Mouse (Mus musculus): ENCODE results near the gene Gucy2g. TPM values are rescaled to one million over a fixed set of nuclear protein-coding genes. Genes with fewer than 3 reads are reported as not detected.

Gene Gucy2g
- total and polyA plus RNA-seq, 3 experiments: not detected

- H3K9me3 ChIP-seq (replicated peaks; ENCODE audit: low read length): peaks cover 4% of the 10 kb centered on the region
- dilution Hi-C loops (cut with MboI; ENCODE audit: extremely low pct_ligation_motif_present, extremely low pct_unique_long_range_greater_than_20kb, low sequenced_read_pairs) (no loop called here), in situ Hi-C loops (cut with MboI; ENCODE audit: low pct_ligation_motif_present, low pct_unique_long_range_greater_than_20kb, low sequenced_read_pairs) (no loop called here)
- DNase-seq (ENCODE audit: extremely low read depth): no peak
- H3K4me2 ChIP-seq (ENCODE audit: insufficient read depth, low read depth, poor library complexity, severe bottlenecking): no peak overlapping the region
- H3K79me2 ChIP-seq (replicated peaks; ENCODE audit: control insufficient read depth, extremely low read depth, insufficient read depth, poor library complexity, severe bottlenecking): no peaks in the 10 kb centered on the region
- H3K27ac ChIP-seq (ENCODE audit: insufficient read depth, low read depth): no peak overlapping the region
- peaks cover 3% of the 10 kb centered on the region for H3K27me3 ChIP-seq (replicated peaks)
- TF ChIP-seq CHD2 (IDR thresholded peaks at IDR 0.05; ENCODE audit: low read length) (no peak), SMC3 (IDR thresholded peaks at IDR 0.05; ENCODE audit: low read depth, low read length) (no peak)
- H3K4me3 ChIP-seq (replicated peaks in 1 of 3; ENCODE audit: low read depth in 2 of 3, low read length in 2 of 3, poor library complexity in 1 of 3): no peak overlapping the region
- H3K9ac ChIP-seq (ENCODE audit: insufficient read depth, low read depth): no peak overlapping the region
- H3K4me1 ChIP-seq (ENCODE audit: control insufficient read depth in 1 of 2, insufficient read depth in 2 of 2): peaks cover 0 to 3% of the 10 kb centered on the region in 2 experiments; a peak in 1 of 4 replicates
- no peaks in the 10 kb centered on the region for H3K36me3 ChIP-seq (replicated peaks in 1 of 2; ENCODE audit: control insufficient read depth in 1 of 2, insufficient read depth in 1 of 2, low read length in 1 of 2)
These were observed 6.5 kb upstream of the Gucy2g start for GRCm38 (mm10) chr19:55247563-55247962.

GRCm38 (mm10) chr19:55244791-55245231 lies 3.8 kb upstream of the Gucy2g start:
- DNase-seq (ENCODE audit: extremely low read depth): no peak
- Histone ChIP-seq H3K36me3 (replicated peaks in 1 of 2; ENCODE audit: control insufficient read depth in 1 of 2, insufficient read depth in 1 of 2, low read length in 1 of 2) (no peaks in the 10 kb centered on the region), H3K79me2 (replicated peaks; ENCODE audit: control insufficient read depth, extremely low read depth, insufficient read depth, poor library complexity, severe bottlenecking) (no peaks in the 10 kb centered on the region), H3K27ac (ENCODE audit: insufficient read depth, low read depth) (no peak overlapping the region), H3K4me3 (replicated peaks in 1 of 3; ENCODE audit: low read depth in 2 of 3, low read length in 2 of 3, poor library complexity in 1 of 3) (no peak overlapping the region), H3K9me3 (replicated peaks; ENCODE audit: low read length) (no peaks in the 10 kb centered on the region), H3K4me1 (ENCODE audit: control insufficient read depth in 1 of 2, insufficient read depth in 2 of 2) (peaks cover 2 to 5% of the 10 kb centered on the region in 2 experiments; a peak in 3 of 4 replicates), H3K4me2 (ENCODE audit: insufficient read depth, low read depth, poor library complexity, severe bottlenecking) (no peak overlapping the region), H3K9ac (ENCODE audit: insufficient read depth, low read depth) (no peak overlapping the region), H3K27me3 (replicated peaks) (peaks cover 6% of the 10 kb centered on the region)
- in situ Hi-C loops (cut with MboI; ENCODE audit: low pct_ligation_motif_present, low pct_unique_long_range_greater_than_20kb, low sequenced_read_pairs) (no loop called here), dilution Hi-C loops (cut with MboI; ENCODE audit: extremely low pct_ligation_motif_present, extremely low pct_unique_long_range_greater_than_20kb, low sequenced_read_pairs) (no loop called here)
- peak; percentile 8; the same call in 1 of the 2 replicates for TF ChIP-seq SMC3 (IDR thresholded peaks at IDR 0.05; ENCODE audit: low read depth, low read length)
- TF ChIP-seq USF1 (IDR thresholded peaks at IDR 0.05; ENCODE audit: low read depth, low read length): no peak
- peak in 1 of 2 experiments; percentile 44; a peak in 2 of 4 replicates for TF ChIP-seq CTCF (conservative IDR thresholded peaks at IDR 0.05 in 1 of 2, IDR thresholded peaks at IDR 0.05 in 1 of 2; ENCODE audit: low read depth in 2 of 2, low read length in 2 of 2)
- no peak for TF ChIP-seq POLR2AphosphoS2 (IDR thresholded peaks at IDR 0.05; ENCODE audit: low read depth, low read length)
- TF ChIP-seq E2F4 (IDR thresholded peaks at IDR 0.05; ENCODE audit: insufficient replicate concordance, low read depth, low read length): no peak
- no peak for TF ChIP-seq HCFC1 (IDR thresholded peaks at IDR 0.05; ENCODE audit: low read depth, low read length)
- TF ChIP-seq PAX5 (IDR thresholded peaks at IDR 0.05; ENCODE audit: low read length): no peak
- no peak for TF ChIP-seq MAZ (IDR thresholded peaks at IDR 0.05; ENCODE audit: low read depth, low read length)
- TF ChIP-seq RAD21 (IDR thresholded peaks at IDR 0.05; ENCODE audit: low read depth, low read length): peak; percentile 39
- TF ChIP-seq UBTF (IDR thresholded peaks at IDR 0.05; ENCODE audit: low read depth, low read length): no peak

- no peak overlapping the region for H3K4me3 ChIP-seq (replicated peaks in 1 of 3; ENCODE audit: low read depth in 2 of 3, low read length in 2 of 3, poor library complexity in 1 of 3)
- H3K79me2 ChIP-seq (replicated peaks; ENCODE audit: control insufficient read depth, extremely low read depth, insufficient read depth, poor library complexity, severe bottlenecking): no peaks in the 10 kb centered on the region
- H3K27me3 ChIP-seq (replicated peaks): peaks cover 6% of the 10 kb centered on the region
- H3K9me3 ChIP-seq (replicated peaks; ENCODE audit: low read length): no peaks in the 10 kb centered on the region
- peak; percentile 18; the same call in 1 of the 2 replicates for TF ChIP-seq JUN (IDR thresholded peaks at IDR 0.05; ENCODE audit: insufficient read depth, low read depth, low read length)
- TF ChIP-seq ELF1 (IDR thresholded peaks at IDR 0.05; ENCODE audit: low read depth, low read length): no peak
- peak; percentile 56 for TF ChIP-seq EP300 (IDR thresholded peaks at IDR 0.05; ENCODE audit: low read length)
- TF ChIP-seq ETS1 (conservative IDR thresholded peaks at IDR 0.05; ENCODE audit: low read depth, low read length): no peak
- no peak for TF ChIP-seq HCFC1 (IDR thresholded peaks at IDR 0.05; ENCODE audit: low read depth, low read length)
- TF ChIP-seq IRF4 (IDR thresholded peaks at IDR 0.05; ENCODE audit: low read depth, low read length): peak; percentile 62
- 0 out of 2 replicates have a peak, but pooled peaks have one; percentile 15 for TF ChIP-seq BHLHE40 (IDR thresholded peaks at IDR 0.05; ENCODE audit: low read depth, low read length)
- peak; percentile 54 for TF ChIP-seq JUND (conservative IDR thresholded peaks at IDR 0.05; ENCODE audit: low read depth, low read length)
- no peak for TF ChIP-seq NRF1 (IDR thresholded peaks at IDR 0.05; ENCODE audit: low read depth, low read length)
- no peak for TF ChIP-seq MXI1 (IDR thresholded peaks at IDR 0.05; ENCODE audit: low read depth, low read length)
- no peaks in the 10 kb centered on the region for H3K36me3 ChIP-seq (replicated peaks in 1 of 2; ENCODE audit: control insufficient read depth in 1 of 2, insufficient read depth in 1 of 2, low read length in 1 of 2)
- H3K9ac ChIP-seq (ENCODE audit: insufficient read depth, low read depth): no peak overlapping the region
- in situ Hi-C loops (cut with MboI; ENCODE audit: low pct_ligation_motif_present, low pct_unique_long_range_greater_than_20kb, low sequenced_read_pairs): no loop called here
- DNase-seq (ENCODE audit: extremely low read depth): no peak
- peaks cover 10 to 11% of the 10 kb centered on the region in 2 experiments; a peak in 3 of 4 replicates for H3K4me1 ChIP-seq (ENCODE audit: control insufficient read depth in 1 of 2, insufficient read depth in 2 of 2)
- dilution Hi-C loops (cut with MboI; ENCODE audit: extremely low pct_ligation_motif_present, extremely low pct_unique_long_range_greater_than_20kb, low sequenced_read_pairs): no loop called here
- no peak overlapping the region for H3K27ac ChIP-seq (ENCODE audit: insufficient read depth, low read depth)
- H3K4me2 ChIP-seq (ENCODE audit: insufficient read depth, low read depth, poor library complexity, severe bottlenecking): no peak overlapping the region
These were observed 1.1 kb downstream of the Gucy2g start for GRCm38 (mm10) chr19:55239766-55240426.

Measured in CH12.LX (cell line).